Mouse (Mus musculus): Measurements from ENCODE around the gene Tenm1. TPM values are rescaled to one million over a fixed set of nuclear protein-coding genes. Genes with fewer than 3 reads are reported as not detected.

Gene Tenm1
- polyA plus RNA-seq, 2 experiments = 0.01 TPM; not detected in 1

- Histone ChIP-seq H3K27ac (no peak overlapping the region), H3K27me3 (ENCODE audit: control insufficient read depth, insufficient read depth, low read length) (no peaks in the 10 kb centered on the region), H3K4me2 (ENCODE audit: low read depth) (no peak overlapping the region), H3K36me3 (replicated peaks; ENCODE audit: control insufficient read depth, insufficient read depth, low read depth) (no peaks in the 10 kb centered on the region), H3K9me3 (ENCODE audit: control insufficient read depth, low read length) (no peaks in the 10 kb centered on the region), H3K4me1 (replicated peaks; ENCODE audit: control insufficient read depth in 2 of 2, insufficient read depth in 2 of 2, low read length in 1 of 2) (no peaks in the 10 kb centered on the region), H3K9ac (replicated peaks) (no peak overlapping the region), H3K4me3 (ENCODE audit: insufficient read depth in 1 of 2, low read depth in 2 of 2, low read length in 2 of 2) (no peak overlapping the region)
- DNase-seq (ENCODE audit: low read depth in 3 of 3, low spot score in 3 of 3) (no peak), ATAC-seq (ENCODE audit: insufficient read depth) (no peak)
- TF ChIP-seq CTCF (IDR thresholded peaks at IDR 0.05; ENCODE audit: low read depth) (no peak), EP300 (IDR thresholded peaks at IDR 0.05; ENCODE audit: low read depth) (no peak)
- WGBS (ENCODE audit: insufficient replicate concordance) = 59% methylated on average over 4 of the region's 4 CpGs
These were observed 898.2 kb downstream of the Tenm1 start for GRCm38 (mm10) chrX:42530703-42531102.

- no peak for TF ChIP-seq EP300 (IDR thresholded peaks at IDR 0.05; ENCODE audit: low read depth)
- no peak for TF ChIP-seq CTCF (IDR thresholded peaks at IDR 0.05; ENCODE audit: low read depth)
- no peaks in the 10 kb centered on the region for H3K4me1 ChIP-seq (replicated peaks; ENCODE audit: control insufficient read depth in 2 of 2, insufficient read depth in 2 of 2, low read length in 1 of 2)
These were observed 906.1 kb downstream of the Tenm1 start for GRCm38 (mm10) chrX:42522868-42523267.

GRCm38 (mm10) chrX:42512567-42512966 is 916.4 kb downstream of the Tenm1 start:
- Histone ChIP-seq H3K27ac (no peak overlapping the region), H3K4me3 (ENCODE audit: insufficient read depth in 1 of 2, low read depth in 2 of 2, low read length in 2 of 2) (no peak overlapping the region), H3K9me3 (ENCODE audit: control insufficient read depth, low read length) (no peaks in the 10 kb centered on the region), H3K4me1 (replicated peaks; ENCODE audit: control insufficient read depth in 2 of 2, insufficient read depth in 2 of 2, low read length in 1 of 2) (no peaks in the 10 kb centered on the region), H3K9ac (replicated peaks) (no peak overlapping the region), H3K27me3 (ENCODE audit: control insufficient read depth, insufficient read depth, low read length) (no peaks in the 10 kb centered on the region), H3K36me3 (replicated peaks; ENCODE audit: control insufficient read depth, insufficient read depth, low read depth) (no peaks in the 10 kb centered on the region), H3K4me2 (ENCODE audit: low read depth) (no peak overlapping the region)
- no peak for DNase-seq (ENCODE audit: low read depth in 3 of 3, low spot score in 3 of 3)
- no peak for ATAC-seq (ENCODE audit: insufficient read depth)
- TF ChIP-seq CTCF (IDR thresholded peaks at IDR 0.05; ENCODE audit: low read depth) (peak; percentile 34; the same call in 1 of the 2 replicates), EP300 (IDR thresholded peaks at IDR 0.05; ENCODE audit: low read depth) (no peak)

More at GRCm38 (mm10) chrX:42522868-42523267, 906.1 kb downstream of the Tenm1 start:
- WGBS (ENCODE audit: insufficient replicate concordance) = 69% methylated on average over 2 of the region's 2 CpGs
- Histone ChIP-seq H3K4me3 (ENCODE audit: insufficient read depth in 1 of 2, low read depth in 2 of 2, low read length in 2 of 2) (no peak overlapping the region), H3K9ac (replicated peaks) (no peak overlapping the region), H3K9me3 (ENCODE audit: control insufficient read depth, low read length) (no peaks in the 10 kb centered on the region), H3K4me2 (ENCODE audit: low read depth) (no peak overlapping the region), H3K27ac (no peak overlapping the region), H3K27me3 (ENCODE audit: control insufficient read depth, insufficient read depth, low read length) (no peaks in the 10 kb centered on the region), H3K36me3 (replicated peaks; ENCODE audit: control insufficient read depth, insufficient read depth, low read depth) (no peaks in the 10 kb centered on the region)
- no peak for ATAC-seq (ENCODE audit: insufficient read depth)
- DNase-seq (ENCODE audit: low read depth in 3 of 3, low spot score in 3 of 3) = no peak

GRCm38 (mm10) chrX:42511105-42511504 is 917.8 kb downstream of the Tenm1 start:
- Histone ChIP-seq H3K4me3 (ENCODE audit: insufficient read depth in 1 of 2, low read depth in 2 of 2, low read length in 2 of 2) (no peak overlapping the region), H3K4me1 (replicated peaks; ENCODE audit: control insufficient read depth in 2 of 2, insufficient read depth in 2 of 2, low read length in 1 of 2) (no peaks in the 10 kb centered on the region), H3K36me3 (replicated peaks; ENCODE audit: control insufficient read depth, insufficient read depth, low read depth) (no peaks in the 10 kb centered on the region), H3K27me3 (ENCODE audit: control insufficient read depth, insufficient read depth, low read length) (no peaks in the 10 kb centered on the region), H3K9ac (replicated peaks) (no peak overlapping the region), H3K4me2 (ENCODE audit: low read depth) (no peak overlapping the region), H3K9me3 (ENCODE audit: control insufficient read depth, low read length) (no peaks in the 10 kb centered on the region), H3K27ac (no peak overlapping the region)
- 56% methylated on average over 2 of the region's 2 CpGs for WGBS (ENCODE audit: insufficient replicate concordance)
- TF ChIP-seq EP300 (IDR thresholded peaks at IDR 0.05; ENCODE audit: low read depth) (no peak), CTCF (IDR thresholded peaks at IDR 0.05; ENCODE audit: low read depth) (no peak)
- DNase-seq (ENCODE audit: low read depth in 3 of 3, low spot score in 3 of 3) (no peak), ATAC-seq (ENCODE audit: insufficient read depth) (no peak)

- Histone ChIP-seq H3K4me1 (replicated peaks; ENCODE audit: control insufficient read depth in 2 of 2, insufficient read depth in 2 of 2, low read length in 1 of 2) (no peaks in the 10 kb centered on the region), H3K27ac (no peak within 1 kb of the TSS), H3K4me3 (ENCODE audit: insufficient read depth in 1 of 2, low read depth in 2 of 2, low read length in 2 of 2) (no peak within 1 kb of the TSS), H3K36me3 (replicated peaks; ENCODE audit: control insufficient read depth, insufficient read depth, low read depth) (no peaks in the 10 kb centered on the region), H3K4me2 (ENCODE audit: low read depth) (no peak within 1 kb of the TSS), H3K27me3 (ENCODE audit: control insufficient read depth, insufficient read depth, low read length) (no peaks in the 10 kb centered on the region), H3K9ac (replicated peaks) (no peak within 1 kb of the TSS), H3K9me3 (ENCODE audit: control insufficient read depth, low read length) (no peaks in the 10 kb centered on the region)
- ATAC-seq (ENCODE audit: insufficient read depth) = no peak
- WGBS (ENCODE audit: insufficient replicate concordance) = 70% methylated on average over 13 of the region's 13 CpGs
- no peak for TF ChIP-seq CTCF (IDR thresholded peaks at IDR 0.05; ENCODE audit: low read depth)
- no peak for TF ChIP-seq EP300 (IDR thresholded peaks at IDR 0.05; ENCODE audit: low read depth)
- DNase-seq (ENCODE audit: low read depth in 3 of 3, low spot score in 3 of 3) = no peak
These were observed 926.5 kb downstream of the Tenm1 start, which contains the start of gene Sh2d1a for GRCm38 (mm10) chrX:42502291-42503043. Sh2d1a (plus strand) TSS chrX:42502453.
